Mouse (Mus musculus): ENCODE measurements around the gene Perm1. TPM values are rescaled to one million over a fixed set of nuclear protein-coding genes. Genes with fewer than 3 reads are reported as not detected.

The Perm1 gene
- total RNA-seq, 2 experiments from 2014 or later, result 0.05 TPM; not detected in 1

DNA sequence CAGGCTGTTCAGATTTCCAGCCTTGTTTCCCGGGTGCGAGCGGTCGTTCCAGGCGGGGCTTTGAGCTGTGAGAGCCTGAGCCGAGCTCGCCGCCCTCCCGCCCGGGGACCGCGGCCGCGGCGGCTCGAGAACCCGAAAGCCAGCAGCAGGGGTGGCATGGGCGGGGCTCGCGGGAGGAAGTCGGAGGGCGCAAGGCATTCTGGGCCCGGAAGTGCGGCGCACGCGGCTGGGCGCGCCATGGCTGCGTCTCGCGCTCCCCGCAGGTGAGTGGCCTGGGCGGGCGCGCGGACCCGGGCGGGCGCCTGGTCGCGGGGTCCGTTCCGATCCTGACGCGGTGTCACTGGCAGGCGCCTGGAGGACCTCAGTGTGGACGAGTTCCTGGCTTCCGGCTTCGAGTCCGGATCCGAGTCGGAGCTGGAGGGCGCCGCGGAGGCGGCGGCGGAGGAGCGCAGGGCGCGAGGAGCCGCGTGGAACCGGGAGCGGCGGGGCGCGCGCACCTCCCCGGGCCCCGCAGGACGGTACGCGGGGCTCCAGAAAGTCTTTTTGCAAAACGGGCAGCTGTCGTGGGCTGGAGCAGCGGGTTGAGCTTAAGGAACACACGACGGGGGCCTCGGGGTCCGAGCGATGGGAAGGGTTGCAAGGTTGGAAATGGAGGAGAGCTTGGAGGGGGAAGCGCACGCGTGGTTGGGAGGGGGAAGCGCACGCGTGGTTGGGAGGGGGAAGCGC lies 20.3 kb downstream of the Perm1 start, which contains the start of gene Noc2l:
TSS of gene Noc2l (plus strand) at position 203 of the 726 bp plus-strand sequence.
- ATAC-seq (replicated peaks; ENCODE audit: poor library complexity, severe bottlenecking), result peak; percentile 74

DNA sequence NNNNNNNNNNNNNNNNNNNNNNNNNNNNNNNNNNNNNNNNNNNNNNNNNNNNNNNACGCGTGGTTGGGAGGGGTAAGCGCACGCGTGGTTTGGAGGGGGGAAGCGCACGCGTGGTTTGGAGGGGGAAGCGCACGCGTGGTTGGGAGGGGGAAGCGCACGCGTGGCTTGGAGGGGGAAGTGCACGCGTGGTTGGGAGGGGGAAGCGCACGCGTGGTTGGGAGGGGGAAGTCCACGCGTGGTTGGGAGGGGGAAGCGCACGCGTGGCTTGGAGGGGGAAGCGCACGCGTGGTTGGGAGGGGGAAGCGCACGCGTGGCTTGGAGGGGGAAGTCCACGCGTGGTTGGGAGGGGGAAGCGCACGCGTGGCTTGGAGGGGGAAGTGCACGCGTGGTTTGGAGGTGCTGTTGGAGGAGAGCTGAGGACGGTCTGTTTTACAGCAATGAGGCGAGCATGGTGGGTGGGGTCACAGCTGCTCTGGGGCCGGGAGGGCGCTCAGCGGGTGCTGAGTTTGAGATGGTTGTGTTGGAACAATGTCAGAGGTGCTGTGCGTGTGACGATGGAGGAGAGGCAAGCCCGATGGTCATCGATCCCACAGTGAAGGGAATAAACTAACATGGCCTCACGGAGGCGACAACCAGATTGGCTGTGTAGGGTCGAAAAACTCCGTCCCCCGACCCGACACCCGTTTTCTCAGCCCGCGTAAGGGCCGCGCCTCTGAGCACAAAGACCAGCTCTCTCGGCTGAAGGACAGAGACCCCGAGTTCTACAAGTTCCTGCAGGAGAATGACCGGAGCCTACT lies 21.2 kb downstream of the Perm1 start:
- ATAC-seq (replicated peaks; ENCODE audit: poor library complexity, severe bottlenecking), result no peak

DNA sequence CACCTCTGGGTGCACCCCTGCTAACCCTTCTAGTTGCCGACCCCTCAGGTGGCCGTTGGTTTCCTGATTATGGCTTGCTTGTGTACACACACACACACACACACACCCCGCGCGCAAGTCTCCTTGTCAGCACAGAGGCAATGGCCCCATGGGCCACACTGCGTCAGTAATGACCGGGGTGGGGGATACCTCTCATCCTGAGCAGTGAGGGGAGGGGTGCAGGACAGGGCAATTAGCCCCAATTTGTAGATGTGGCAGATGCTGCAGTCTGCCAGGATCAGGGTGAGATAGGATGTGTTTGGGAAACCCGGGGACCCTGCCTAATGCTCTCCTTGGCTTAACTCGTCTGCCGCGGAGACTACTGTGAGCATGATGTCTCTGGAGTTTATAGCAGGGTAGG lies 33.9 kb downstream of the Perm1 start:
- ATAC-seq (replicated peaks; ENCODE audit: poor library complexity, severe bottlenecking), result no peak

GRCm38 (mm10) chr4:156251081-156251480 lies 35.4 kb downstream of the Perm1 start:
- ATAC-seq (replicated peaks; ENCODE audit: poor library complexity, severe bottlenecking), result no peak

- no peak for ATAC-seq (replicated peaks; ENCODE audit: poor library complexity, severe bottlenecking)
Observed at GRCm38 (mm10) chr4:156252140-156252539, 36.5 kb downstream of the Perm1 start.

DNA sequence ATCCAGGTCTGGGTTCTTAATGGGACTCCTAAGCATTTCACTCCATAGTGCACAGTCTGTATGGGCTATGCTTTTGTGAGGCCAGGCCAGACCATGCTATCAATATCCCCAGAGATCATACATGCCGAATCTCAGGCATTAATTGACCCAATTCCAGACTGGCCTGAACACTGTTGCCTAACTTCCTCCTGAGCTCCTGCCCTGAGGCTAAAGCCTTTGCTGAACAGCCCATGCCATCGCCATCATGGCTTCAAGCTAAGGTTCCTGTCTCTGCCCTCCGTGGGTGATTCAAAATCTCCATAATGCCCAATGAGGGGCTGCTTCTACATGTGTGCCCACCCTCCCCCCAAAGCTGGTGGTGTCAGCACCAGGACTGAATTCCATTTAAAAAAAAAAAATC lies 37.0 kb downstream of the Perm1 start:
- ATAC-seq (replicated peaks; ENCODE audit: poor library complexity, severe bottlenecking), result peak; percentile 51

- no peak for ATAC-seq (replicated peaks; ENCODE audit: poor library complexity, severe bottlenecking)
Observed at GRCm38 (mm10) chr4:156253043-156253442, 37.4 kb downstream of the Perm1 start.

GRCm38 (mm10) chr4:156254361-156255077 lies 38.9 kb downstream of the Perm1 start:
- peak; percentile 13; the same call in 1 of the 2 replicates for ATAC-seq (replicated peaks; ENCODE audit: poor library complexity, severe bottlenecking)

- ATAC-seq (replicated peaks; ENCODE audit: poor library complexity, severe bottlenecking), result peak; percentile 79
Observed at GRCm38 (mm10) chr4:156255078-156255839, 39.6 kb downstream of the Perm1 start, which contains the start of gene Samd11. Gene Samd11 (minus strand): TSS chr4:156255657.

Other genes with a start within 250 kb of the Perm1 start
- 6.4 and 6.6 TPM in 2 replicates for gene B3galt6, start 223.2 kb upstream of the Perm1 start, total RNA-seq (2014; fragmentation: Nextera tagmentation)
- 10.3 and 10.7 TPM in 2 replicates for gene B3galt6, start 223.2 kb upstream of the Perm1 start, total RNA-seq (2017)
- 62.0 and 73.4 TPM in 2 replicates for gene Sdf4, start 223.0 kb upstream of the Perm1 start, total RNA-seq (2014; fragmentation: Nextera tagmentation)
- gene Sdf4, start 223.0 kb upstream of the Perm1 start, total RNA-seq (2017), result 174 and 182 TPM in 2 replicates
- 2.2 TPM in 1 of 2 replicates, not detected in the other for gene Tnfrsf4, start 202.0 kb upstream of the Perm1 start, total RNA-seq (2014; fragmentation: Nextera tagmentation)
- 1.1 TPM in 1 of 2 replicates, not detected in the other for gene Tnfrsf4, start 202.0 kb upstream of the Perm1 start, total RNA-seq (2017)
- 0.99 and 4.6 TPM in 2 replicates for gene Tnfrsf18, start 189.7 kb upstream of the Perm1 start, total RNA-seq (2014; fragmentation: Nextera tagmentation)
- gene Tnfrsf18, start 189.7 kb upstream of the Perm1 start, total RNA-seq (2017), result 1.9 and 4.6 TPM in 2 replicates
- gene Ttll10, start 156.5 kb upstream of the Perm1 start, total RNA-seq (2014; fragmentation: Nextera tagmentation), result not detected in 2 replicates
- gene Ttll10, start 156.5 kb upstream of the Perm1 start, total RNA-seq (2017), result not detected in 2 replicates
- gene 9430015G10Rik, start 105.9 kb upstream of the Perm1 start, total RNA-seq (2014; fragmentation: Nextera tagmentation), result 32.2 and 43.0 TPM in 2 replicates
- gene 9430015G10Rik, start 105.9 kb upstream of the Perm1 start, total RNA-seq (2017), result 24.7 and 32.8 TPM in 2 replicates
- gene Rnf223, start 85.4 kb upstream of the Perm1 start, total RNA-seq (2014; fragmentation: Nextera tagmentation), result not detected in 2 replicates
- 0.17 TPM in 1 of 2 replicates, not detected in the other for gene Rnf223, start 85.4 kb upstream of the Perm1 start, total RNA-seq (2017)
- 1.1 and 8.9 TPM in 2 replicates for gene Agrn, start 18.4 kb upstream of the Perm1 start, total RNA-seq (2014; fragmentation: Nextera tagmentation)
- gene Agrn, start 18.4 kb upstream of the Perm1 start, total RNA-seq (2017), result 1.2 and 2.1 TPM in 2 replicates
- 4.6 and 11.1 TPM in 2 replicates for gene Isg15, start 15.1 kb upstream of the Perm1 start, total RNA-seq (2014; fragmentation: Nextera tagmentation)
- gene Isg15, start 15.1 kb upstream of the Perm1 start, total RNA-seq (2017), result 1.2 TPM in 1 of 2 replicates, not detected in the other
- gene AW011738, start 12.6 kb upstream of the Perm1 start, total RNA-seq (2014; fragmentation: Nextera tagmentation), result 1.5 and 2.1 TPM in 2 replicates
- 0.26 and 0.43 TPM in 2 replicates for gene AW011738, start 12.6 kb upstream of the Perm1 start, total RNA-seq (2017)
- gene Plekhn1, start 19.0 kb downstream of the Perm1 start, total RNA-seq (2014; fragmentation: Nextera tagmentation), result 24.3 and 36.5 TPM in 2 replicates
- 12.2 and 13.4 TPM in 2 replicates for gene Plekhn1, start 19.0 kb downstream of the Perm1 start, total RNA-seq (2017)
- 97.3 and 108 TPM in 2 replicates for gene Noc2l, start 20.1 kb downstream of the Perm1 start, total RNA-seq (2014; fragmentation: Nextera tagmentation)
- gene Noc2l, start 20.1 kb downstream of the Perm1 start, total RNA-seq (2017), result 116 and 135 TPM in 2 replicates
- not detected in 2 replicates for gene Samd11, start 39.8 kb downstream of the Perm1 start, total RNA-seq (2014; fragmentation: Nextera tagmentation)
- gene Samd11, start 39.8 kb downstream of the Perm1 start, total RNA-seq (2017), result 0.15 and 0.60 TPM in 2 replicates
- not detected in 2 replicates for gene Vmn2r-ps159, start 115.2 kb downstream of the Perm1 start, total RNA-seq (2014; fragmentation: Nextera tagmentation)
- not detected in 2 replicates for gene Vmn2r-ps159, start 115.2 kb downstream of the Perm1 start, total RNA-seq (2017)